Mouse (Mus musculus) right cerebral cortex, postnatal 36 days (tissue): Measurements from ENCODE around the gene Gm45213.

ENCODE experiments used
- DNase-seq, 2 experiments: peaks; one replicate each; pipeline ENCODE4 v3.0.0; 2022; ENCODE audit warnings: low spot score in 2 of 2, mixed read lengths in 1 of 2

Gene Gm45213

GRCm38 (mm10) chr7:66106581-66107056, 63.2 kb downstream of the Gm45213 start:
- DNase-seq: peak in 1 of 2 experiments; percentile 30

GRCm38 (mm10) chr7:66107206-66107605, 63.8 kb downstream of the Gm45213 start:
- no peak for DNase-seq

- DNase-seq: no peak
These were observed 64.5 kb downstream of the Gm45213 start for GRCm38 (mm10) chr7:66107930-66108329.

GRCm38 (mm10) chr7:66108961-66109854, 65.8 kb downstream of the Gm45213 start, which contains the start of gene Chsy1:
Gene Chsy1, plus strand, starts transcription at chr7:66109515.
- DNase-seq: peak; percentile 81 to 82

GRCm38 (mm10) chr7:66109855-66110635, 66.6 kb downstream of the Gm45213 start:
- no peak for DNase-seq

DNA sequence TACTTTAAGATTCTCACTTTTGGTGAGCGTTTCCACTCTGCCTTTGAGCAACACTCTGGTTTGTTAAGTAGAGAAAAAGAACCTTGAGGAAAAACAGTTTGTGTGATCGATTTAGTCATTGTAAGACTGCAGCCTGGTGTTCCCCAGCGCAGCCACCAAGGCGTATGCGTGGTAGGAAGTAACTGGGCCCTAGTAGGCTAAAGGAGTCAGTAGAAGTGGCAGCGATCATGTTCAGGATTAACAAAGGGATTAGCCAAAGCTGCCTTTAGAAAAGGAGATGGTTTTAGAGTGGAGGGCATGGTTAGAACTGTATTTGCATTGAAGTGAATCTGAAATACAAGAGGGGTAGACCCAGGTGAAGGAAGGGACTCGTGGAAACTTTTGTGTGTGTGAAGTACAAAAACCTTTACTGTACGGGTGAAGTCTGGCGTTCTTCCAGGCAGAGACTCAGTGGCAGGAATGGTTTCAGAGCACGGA, 67.3 kb downstream of the Gm45213 start:
- no peak for DNase-seq

DNA sequence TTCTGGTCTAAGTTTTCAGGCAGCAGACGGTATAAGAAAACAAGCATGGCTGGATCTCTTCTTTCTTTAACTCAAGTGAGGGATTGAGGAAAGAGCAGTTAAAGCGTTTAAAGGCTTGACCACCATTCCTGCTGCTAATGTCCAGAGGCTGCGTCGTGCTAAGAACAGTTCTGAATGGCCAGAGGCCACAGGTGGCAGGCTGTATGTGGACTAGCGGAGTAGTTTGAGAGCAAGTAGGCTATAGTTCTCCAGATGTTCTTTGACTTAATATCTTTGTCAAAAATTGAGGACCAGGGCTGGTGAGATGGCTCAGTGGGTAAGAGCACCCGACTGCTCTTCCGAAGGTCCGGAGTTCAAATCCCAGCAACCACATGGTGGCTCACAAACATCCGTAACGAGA, 67.8 kb downstream of the Gm45213 start:
- DNase-seq: no peak
